Mouse (Mus musculus) liver, adult (tissue): ENCODE results near the gene Il19.

ENCODE experiments used
- GATA4 ChIP-seq: IDR thresholded peaks from 2 replicates; pipeline ENCODE4 v1.6.1; 2014; ENCODE audit warnings: mild to moderate bottlenecking, low read length; ENCODE audit not compliant: insufficient replicate concordance

The Il19 gene

GRCm38 (mm10) chr1:130940065-130940687, at the start of gene Il19:
Gene Il19, minus strand, starts transcription at chr1:130940115.
- TF ChIP-seq GATA4: no peak

GRCm38 (mm10) chr1:130989331-130989730, 49.4 kb upstream of the Il19 start:
- no peak for TF ChIP-seq GATA4

- TF ChIP-seq GATA4: no peak
These were observed 47.5 kb upstream of the Il19 start for GRCm38 (mm10) chr1:130987418-130987817.

DNA sequence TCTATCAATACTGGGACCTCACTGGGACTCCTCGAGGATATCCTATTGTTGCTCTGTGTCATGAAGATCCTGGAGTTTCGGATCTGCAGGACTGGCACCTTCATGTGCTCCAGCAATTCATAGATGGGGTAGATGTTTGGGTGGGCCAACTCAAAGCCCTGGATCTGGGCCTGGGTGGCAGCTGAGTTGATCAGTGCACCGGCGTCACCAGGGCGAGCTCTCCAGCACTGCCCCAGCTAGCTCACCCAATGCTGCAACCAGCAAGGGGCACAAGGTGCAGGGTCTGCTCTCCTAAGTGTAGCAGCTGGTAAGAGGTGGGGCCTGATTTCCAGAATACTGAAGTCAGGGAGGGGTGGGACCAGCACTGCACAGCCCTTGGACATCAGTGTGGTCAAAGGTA, 47.1 kb upstream of the Il19 start:
- TF ChIP-seq GATA4: no peak

DNA sequence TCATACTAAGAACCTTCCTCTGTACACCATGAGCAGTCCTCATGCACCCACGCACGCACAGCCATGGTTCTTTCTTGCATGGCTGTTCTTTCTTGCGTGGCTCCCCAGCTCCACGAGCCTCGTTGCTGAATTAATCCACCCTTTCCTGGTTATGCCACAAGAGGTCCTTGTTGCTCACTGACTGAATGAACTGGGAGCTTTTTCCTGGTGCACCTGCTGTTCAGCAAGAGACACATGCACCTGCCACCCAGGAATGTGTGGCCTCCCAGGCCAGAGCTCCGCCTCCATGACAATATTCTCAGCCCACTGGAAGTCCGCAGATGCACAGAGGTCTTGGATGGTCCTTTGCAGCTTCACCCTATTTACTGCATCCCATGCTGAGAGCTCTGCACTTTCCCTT, 44.5 kb upstream of the Il19 start:
- no peak for TF ChIP-seq GATA4

- TF ChIP-seq GATA4: no peak
These were observed 39.5 kb upstream of the Il19 start for GRCm38 (mm10) chr1:130979455-130979854.

GRCm38 (mm10) chr1:130963891-130964290, 24.0 kb upstream of the Il19 start:
- no peak for TF ChIP-seq GATA4

GRCm38 (mm10) chr1:130946920-130947319, 7.0 kb upstream of the Il19 start:
- TF ChIP-seq GATA4: no peak

DNA sequence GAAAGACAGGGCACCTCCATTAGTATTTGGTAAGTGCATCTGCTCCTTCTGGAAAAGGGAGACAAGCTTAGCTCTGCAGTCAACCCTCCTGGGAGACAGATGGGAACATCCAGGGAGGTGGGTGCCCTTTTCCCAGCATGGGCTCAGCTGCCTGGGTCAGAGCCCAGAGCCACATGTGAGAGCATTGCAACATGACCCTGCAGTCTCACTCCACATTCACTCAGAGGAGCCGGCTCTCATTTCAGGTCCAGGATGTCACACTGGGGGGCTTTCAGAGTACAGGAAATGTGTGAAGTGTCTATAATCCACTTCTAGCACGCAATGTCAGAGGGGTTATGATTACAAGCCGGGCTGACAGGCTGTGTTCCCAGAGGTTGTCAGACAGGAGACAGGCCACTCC, 1.9 kb upstream of the Il19 start:
- TF ChIP-seq GATA4: no peak

DNA sequence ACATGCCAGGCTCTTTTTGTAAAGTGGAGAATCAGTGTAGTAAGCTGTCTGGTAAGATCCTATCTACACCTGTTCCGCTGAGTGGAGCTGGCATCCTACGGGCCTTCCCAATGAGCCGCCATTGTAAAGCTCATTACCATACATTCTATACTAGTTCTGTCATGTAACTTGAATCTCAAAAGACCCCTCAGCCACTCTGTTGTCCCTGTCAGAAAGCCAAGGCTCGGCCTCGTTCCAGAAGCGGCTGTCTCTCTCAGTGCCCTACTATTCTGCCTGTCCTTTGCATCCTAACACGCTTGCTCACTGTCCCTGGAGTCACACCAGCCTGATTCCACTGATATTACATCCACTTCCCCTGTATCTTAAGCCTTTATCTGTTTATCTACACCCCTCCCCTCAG, 1.7 kb downstream of the Il19 start:
- TF ChIP-seq GATA4: no peak

DNA sequence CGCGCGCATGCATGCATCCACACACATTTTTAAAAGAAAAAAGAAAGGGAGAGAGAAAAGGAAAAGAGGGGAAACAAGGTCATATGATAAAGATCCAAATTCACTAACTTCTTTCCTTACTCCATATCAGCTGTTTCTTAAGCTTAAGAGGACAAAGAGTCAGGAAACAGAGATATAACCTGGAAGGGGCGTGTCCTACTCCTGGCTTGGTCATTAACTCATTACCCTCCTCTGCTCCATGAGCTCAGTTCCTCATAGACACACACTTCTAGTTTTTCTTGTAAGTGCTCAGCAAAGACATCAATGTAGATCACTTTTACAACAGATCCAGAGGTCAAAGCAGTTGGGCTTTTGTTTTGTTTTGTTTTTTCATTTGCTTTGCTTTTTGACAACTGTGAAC, 2.7 kb downstream of the Il19 start:
- no peak for TF ChIP-seq GATA4

DNA sequence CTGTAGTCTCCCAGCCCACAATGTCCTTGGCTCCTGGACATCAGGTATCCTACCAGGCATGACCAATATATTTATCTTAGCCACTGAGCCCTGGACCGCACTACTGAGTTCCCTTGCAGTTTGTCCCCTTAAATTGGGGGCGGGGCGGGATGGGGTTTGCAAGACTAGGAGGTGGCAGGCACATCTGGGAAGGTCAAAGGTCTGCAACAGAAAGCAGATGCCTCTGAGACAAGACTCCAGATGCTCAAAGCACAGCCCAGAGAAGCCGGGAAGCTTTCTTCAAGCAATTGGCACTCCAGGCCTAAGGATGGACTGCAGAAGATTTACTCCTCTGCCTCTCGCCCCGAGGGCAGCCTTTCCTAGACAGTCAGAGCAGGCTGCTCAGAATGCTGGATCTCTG, 3.6 kb downstream of the Il19 start:
- no peak for TF ChIP-seq GATA4

DNA sequence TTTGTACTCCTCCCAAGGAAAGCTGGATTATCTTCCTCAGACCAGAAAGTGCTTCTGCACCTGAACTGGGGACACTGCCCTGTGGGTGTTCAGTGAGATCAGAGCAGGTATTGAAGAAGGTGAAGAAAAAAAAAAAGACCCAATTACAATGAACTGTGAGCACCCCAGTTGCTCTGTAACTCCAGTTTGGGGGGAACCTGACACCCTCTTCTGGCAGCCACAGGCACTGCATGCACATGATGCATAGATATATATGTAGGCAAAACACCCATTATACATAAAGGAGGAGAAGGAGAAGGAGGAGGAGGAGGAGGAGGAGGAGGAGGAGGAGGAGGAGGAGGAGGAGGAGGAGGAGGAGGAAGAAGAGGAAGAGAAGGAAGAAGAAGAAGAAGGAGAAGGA, 13.4 kb downstream of the Il19 start:
- no peak for TF ChIP-seq GATA4

- TF ChIP-seq GATA4: no peak
These were observed 21.5 kb downstream of the Il19 start for GRCm38 (mm10) chr1:130918323-130918980.

GRCm38 (mm10) chr1:130911401-130912010, 28.4 kb downstream of the Il19 start, which contains the start of gene Il20:
Gene Il20, minus strand, starts transcription at chr1:130911451.
- no peak for TF ChIP-seq GATA4

GRCm38 (mm10) chr1:130902505-130902904, 37.4 kb downstream of the Il19 start:
- TF ChIP-seq GATA4: no peak
